Mouse (Mus musculus): ENCODE data around the gene Nlk. TPM values are rescaled to one million over a fixed set of nuclear protein-coding genes. Genes with fewer than 3 reads are reported as not detected.

The Nlk gene
- polyA plus RNA-seq, 1 experiment from 2014 or later: 18.3 TPM

DNA sequence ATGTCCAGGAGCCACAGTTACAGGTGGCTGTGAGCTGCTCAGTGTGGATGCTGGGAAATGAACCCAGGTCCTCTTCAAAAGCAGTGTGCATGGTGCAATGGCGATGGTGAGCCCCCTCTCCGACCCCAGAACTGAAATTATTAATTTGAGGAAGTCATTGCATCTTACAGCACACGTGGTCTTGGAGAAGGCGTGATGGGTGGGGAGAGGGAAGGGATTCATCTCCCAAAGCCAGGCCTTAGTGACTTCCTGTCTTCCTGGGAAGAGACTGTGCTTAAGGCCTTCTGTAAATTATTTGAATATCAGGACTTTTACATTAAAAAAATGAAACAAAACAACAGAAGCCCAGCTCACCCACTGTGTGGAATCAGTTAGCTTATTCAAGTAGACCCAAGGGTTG, 141.1 kb downstream of the Nlk start:
- H3K9ac ChIP-seq (ENCODE audit: low read depth, low read length): no peak overlapping the region
- no peak overlapping the region for H3K27ac ChIP-seq (ENCODE audit: low read depth, low read length)
- H3K9me3 ChIP-seq (ENCODE audit: control insufficient read depth, low read length): no peaks in the 10 kb centered on the region
- WGBS: 70% methylated on average over 4 of the region's 4 CpGs
- H3K4me2 ChIP-seq (replicated peaks; ENCODE audit: low read depth, low read length): no peak overlapping the region
- ATAC-seq (ENCODE audit: low FRiP score, low TSS enrichment): no peak
- H3K4me1 ChIP-seq (ENCODE audit: control insufficient read depth, insufficient read depth, low read length): no peaks in the 10 kb centered on the region
- H3K36me3 ChIP-seq (ENCODE audit: control insufficient read depth, insufficient read depth, low read length): no peaks in the 10 kb centered on the region
- no peak overlapping the region for H3K4me3 ChIP-seq (ENCODE audit: low read length)
- H3K27me3 ChIP-seq (ENCODE audit: control insufficient read depth, insufficient read depth, low read length): no peaks in the 10 kb centered on the region

GRCm38 (mm10) chr11:78555623-78556022, 141.6 kb downstream of the Nlk start:
- Histone ChIP-seq H3K27me3 (ENCODE audit: control insufficient read depth, insufficient read depth, low read length) (no peaks in the 10 kb centered on the region), H3K36me3 (ENCODE audit: control insufficient read depth, insufficient read depth, low read length) (no peaks in the 10 kb centered on the region), H3K9ac (ENCODE audit: low read depth, low read length) (no peak overlapping the region), H3K27ac (ENCODE audit: low read depth, low read length) (no peak overlapping the region), H3K4me2 (replicated peaks; ENCODE audit: low read depth, low read length) (no peak overlapping the region), H3K9me3 (ENCODE audit: control insufficient read depth, low read length) (no peaks in the 10 kb centered on the region), H3K4me3 (ENCODE audit: low read length) (no peak overlapping the region), H3K4me1 (ENCODE audit: control insufficient read depth, insufficient read depth, low read length) (no peaks in the 10 kb centered on the region)
- WGBS: 81% methylated on average over 3 of the region's 3 CpGs
- ATAC-seq (ENCODE audit: low FRiP score, low TSS enrichment): no peak

GRCm38 (mm10) chr11:78551059-78551398, 146.1 kb downstream of the Nlk start:
- Histone ChIP-seq H3K9ac (ENCODE audit: low read depth, low read length) (peak overlapping the region; percentile 64; the same call in 1 of the 2 replicates), H3K9me3 (ENCODE audit: control insufficient read depth, low read length) (no peaks in the 10 kb centered on the region), H3K36me3 (ENCODE audit: control insufficient read depth, insufficient read depth, low read length) (no peaks in the 10 kb centered on the region), H3K4me1 (ENCODE audit: control insufficient read depth, insufficient read depth, low read length) (peaks cover 16% of the 10 kb centered on the region; the same call in 1 of the 2 replicates), H3K4me3 (ENCODE audit: low read length) (peak overlapping the region; percentile 72), H3K4me2 (replicated peaks; ENCODE audit: low read depth, low read length) (peak overlapping the region; percentile 86), H3K27ac (ENCODE audit: low read depth, low read length) (0 out of 2 replicates have a peak overlapping the region, but pooled peaks have one; percentile 39), H3K27me3 (ENCODE audit: control insufficient read depth, insufficient read depth, low read length) (no peaks in the 10 kb centered on the region)
- 32% methylated on average over 6 of the region's 6 CpGs for WGBS
- ATAC-seq (ENCODE audit: low FRiP score, low TSS enrichment): peak; percentile 5; the same call in 1 of the 2 replicates

- Histone ChIP-seq H3K36me3 (ENCODE audit: control insufficient read depth, insufficient read depth, low read length) (no peaks in the 10 kb centered on the region; the same call in 1 of the 2 replicates), H3K9me3 (ENCODE audit: control insufficient read depth, low read length) (no peaks in the 10 kb centered on the region), H3K4me1 (ENCODE audit: control insufficient read depth, insufficient read depth, low read length) (peaks cover 16% of the 10 kb centered on the region; the same call in 1 of the 2 replicates), H3K9ac (ENCODE audit: low read depth, low read length) (peak within 1 kb of the TSS; percentile 74), H3K27ac (ENCODE audit: low read depth, low read length) (peak within 1 kb of the TSS; percentile 81), H3K27me3 (ENCODE audit: control insufficient read depth, insufficient read depth, low read length) (no peaks in the 10 kb centered on the region), H3K4me2 (replicated peaks; ENCODE audit: low read depth, low read length) (peak within 1 kb of the TSS; percentile 86), H3K4me3 (ENCODE audit: low read length) (peak within 1 kb of the TSS; percentile 72)
- ATAC-seq (ENCODE audit: low FRiP score, low TSS enrichment): peak; percentile 100
- under 1% methylated on average over 59 of the region's 60 CpGs for WGBS
These were observed 146.8 kb downstream of the Nlk start, which contains the start of gene Tmem97 for GRCm38 (mm10) chr11:78550168-78551058. Gene Tmem97 (minus strand): TSS chr11:78550777.

DNA sequence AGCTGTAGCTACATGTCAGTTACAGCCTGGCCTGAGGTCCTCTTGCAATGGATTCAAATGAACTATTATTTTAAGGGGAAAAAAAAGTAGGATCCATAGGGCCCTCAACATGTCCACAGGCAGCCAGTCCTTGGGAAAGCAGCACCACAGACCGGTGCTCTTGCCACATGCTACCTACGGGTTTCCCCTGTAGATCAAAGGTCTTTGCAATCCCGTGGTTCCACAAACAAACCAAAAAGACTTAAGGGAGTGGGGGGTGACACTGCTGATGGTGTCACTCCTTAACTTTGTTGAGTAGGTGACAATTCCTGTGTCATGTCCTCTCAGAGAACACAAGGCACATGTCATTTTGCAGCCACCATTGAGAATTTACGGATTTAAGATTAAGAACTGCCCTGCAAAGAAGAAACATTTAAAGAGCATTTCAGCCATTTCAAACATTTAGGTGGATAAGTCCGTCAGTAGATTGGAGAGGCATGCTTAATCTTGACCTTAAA, 147.6 kb downstream of the Nlk start:
- Histone ChIP-seq H3K9ac (ENCODE audit: low read depth, low read length) (peak overlapping the region; percentile 74), H3K36me3 (ENCODE audit: control insufficient read depth, insufficient read depth, low read length) (peaks cover 3% of the 10 kb centered on the region; the same call in 1 of the 2 replicates), H3K27ac (ENCODE audit: low read depth, low read length) (no peak overlapping the region), H3K9me3 (ENCODE audit: control insufficient read depth, low read length) (no peaks in the 10 kb centered on the region), H3K4me2 (replicated peaks; ENCODE audit: low read depth, low read length) (peak overlapping the region; percentile 86), H3K27me3 (ENCODE audit: control insufficient read depth, insufficient read depth, low read length) (no peaks in the 10 kb centered on the region), H3K4me3 (ENCODE audit: low read length) (peak overlapping the region; percentile 72), H3K4me1 (ENCODE audit: control insufficient read depth, insufficient read depth, low read length) (peaks cover 16% of the 10 kb centered on the region; the same call in 1 of the 2 replicates)
- no peak for ATAC-seq (ENCODE audit: low FRiP score, low TSS enrichment)
- 6% methylated on average over 5 of the region's 5 CpGs for WGBS

- WGBS: 65% methylated on average over 2 of the region's 2 CpGs
- Histone ChIP-seq H3K4me2 (replicated peaks; ENCODE audit: low read depth, low read length) (no peak overlapping the region), H3K27ac (ENCODE audit: low read depth, low read length) (no peak overlapping the region), H3K27me3 (ENCODE audit: control insufficient read depth, insufficient read depth, low read length) (no peaks in the 10 kb centered on the region), H3K4me1 (ENCODE audit: control insufficient read depth, insufficient read depth, low read length) (peaks cover 16% of the 10 kb centered on the region; the same call in 1 of the 2 replicates), H3K9me3 (ENCODE audit: control insufficient read depth, low read length) (no peaks in the 10 kb centered on the region), H3K4me3 (ENCODE audit: low read length) (no peak overlapping the region), H3K36me3 (ENCODE audit: control insufficient read depth, insufficient read depth, low read length) (peaks cover 17% of the 10 kb centered on the region), H3K9ac (ENCODE audit: low read depth, low read length) (no peak overlapping the region)
- no peak for ATAC-seq (ENCODE audit: low FRiP score, low TSS enrichment)
These were observed 149.3 kb downstream of the Nlk start for GRCm38 (mm10) chr11:78547718-78548460.

DNA sequence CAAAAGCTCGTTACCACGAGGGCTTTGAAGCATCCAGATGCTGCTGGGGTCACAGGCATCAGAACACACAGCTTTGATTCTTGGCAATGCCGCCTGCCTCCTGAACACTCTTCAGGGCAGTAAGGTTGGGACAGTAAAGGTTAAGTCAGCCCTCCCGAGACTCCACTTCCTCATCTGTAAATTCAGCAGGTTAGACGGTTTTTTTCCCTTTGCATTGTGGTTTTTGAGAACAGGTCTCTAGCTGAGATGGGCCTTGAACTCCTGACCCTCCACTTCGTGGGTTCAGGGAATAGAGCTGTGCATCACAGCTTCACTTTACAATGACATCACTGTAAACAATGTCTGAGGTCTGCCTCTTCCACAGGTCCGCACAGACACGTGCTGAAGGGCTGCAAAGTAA, 152.0 kb downstream of the Nlk start:
- H3K4me3 ChIP-seq (ENCODE audit: low read length): no peak overlapping the region
- H3K9ac ChIP-seq (ENCODE audit: low read depth, low read length): no peak overlapping the region
- ATAC-seq (ENCODE audit: low FRiP score, low TSS enrichment): no peak
- 77% methylated on average over 8 of the region's 8 CpGs for WGBS
- no peak overlapping the region for H3K27ac ChIP-seq (ENCODE audit: low read depth, low read length)
- peaks cover 36% of the 10 kb centered on the region for H3K36me3 ChIP-seq (ENCODE audit: control insufficient read depth, insufficient read depth, low read length)
- H3K4me2 ChIP-seq (replicated peaks; ENCODE audit: low read depth, low read length): no peak overlapping the region
- no peaks in the 10 kb centered on the region for H3K27me3 ChIP-seq (ENCODE audit: control insufficient read depth, insufficient read depth, low read length)
- peaks cover 16% of the 10 kb centered on the region; the same call in 1 of the 2 replicates for H3K4me1 ChIP-seq (ENCODE audit: control insufficient read depth, insufficient read depth, low read length)
- no peaks in the 10 kb centered on the region for H3K9me3 ChIP-seq (ENCODE audit: control insufficient read depth, low read length)

GRCm38 (mm10) chr11:78544449-78545111, 152.6 kb downstream of the Nlk start:
- H3K27me3 ChIP-seq (ENCODE audit: control insufficient read depth, insufficient read depth, low read length): no peaks in the 10 kb centered on the region
- no peak overlapping the region for H3K4me3 ChIP-seq (ENCODE audit: low read length)
- peaks cover 15% of the 10 kb centered on the region; the same call in 1 of the 2 replicates for H3K4me1 ChIP-seq (ENCODE audit: control insufficient read depth, insufficient read depth, low read length)
- no peak overlapping the region for H3K27ac ChIP-seq (ENCODE audit: low read depth, low read length)
- no peak for ATAC-seq (ENCODE audit: low FRiP score, low TSS enrichment)
- no peak overlapping the region for H3K9ac ChIP-seq (ENCODE audit: low read depth, low read length)
- no peaks in the 10 kb centered on the region for H3K9me3 ChIP-seq (ENCODE audit: control insufficient read depth, low read length)
- WGBS: 97% methylated on average over 7 of the region's 7 CpGs
- no peak overlapping the region for H3K4me2 ChIP-seq (replicated peaks; ENCODE audit: low read depth, low read length)
- peaks cover 41% of the 10 kb centered on the region for H3K36me3 ChIP-seq (ENCODE audit: control insufficient read depth, insufficient read depth, low read length)

Measured in kidney, embryonic 14.5 days (tissue).